Mouse (Mus musculus) E14TG2a.4 (cell line): ENCODE data around the gene Arhgap21.
"Not testable (repeated sequence)": the region's sequence is repeated elsewhere in the genome, so short reads cannot be mapped to it uniquely, and the experiment has no call there.

Experiments
- H3K27me3 ChIP-seq: 2 replicates; pipeline ENCODE4 v1.6.1; 2014; ENCODE audit warnings: low read length, control low read depth; ENCODE audit not compliant: insufficient read depth
- H3K36me3 ChIP-seq: 2 replicates; pipeline ENCODE4 v1.6.1; 2014; ENCODE audit warnings: low read length, control low read depth; ENCODE audit not compliant: insufficient read depth
- H3K4me1 ChIP-seq: replicated peaks from 2 replicates; pipeline ENCODE4 v1.6.1; 2014; ENCODE audit warnings: low read depth, low read length, control low read depth
- H3K4me3 ChIP-seq: replicated peaks from 2 replicates; pipeline ENCODE4 v1.5.1; 2014; ENCODE audit warnings: mild to moderate bottlenecking, low read length
- H3K9me3 ChIP-seq: 2 replicates; pipeline ENCODE4 v1.6.1; 2014; ENCODE audit warnings: low read length, control low read depth
- CTCF ChIP-seq: conservative IDR thresholded peaks from 2 replicates; pipeline ENCODE4 v1.5.1; 2014; ENCODE audit warnings: low read length
- NANOG ChIP-seq: IDR thresholded peaks from 2 replicates; pipeline ENCODE4 v1.6.1; 2014; ENCODE audit warnings: borderline replicate concordance, low read length, mixed read lengths
- POU5F1 ChIP-seq: IDR thresholded peaks from 2 replicates; pipeline ENCODE4 v1.6.1; 2014; ENCODE audit warnings: low read length, borderline replicate concordance

Gene Arhgap21

GRCm38 (mm10) chr2:20941105-20941504 lies 27.6 kb downstream of the Arhgap21 start:
- peaks cover 90% of the 10 kb centered on the region for H3K4me1 ChIP-seq
- no peaks in the 10 kb centered on the region for H3K27me3 ChIP-seq
- H3K9me3 ChIP-seq: no peaks in the 10 kb centered on the region
- H3K4me3 ChIP-seq: no peak overlapping the region
- H3K36me3 ChIP-seq: peaks cover 10% of the 10 kb centered on the region; the same call in 1 of the 2 replicates
- TF ChIP-seq POU5F1: no peak
- no peak for TF ChIP-seq CTCF

- H3K4me3 ChIP-seq: no peak overlapping the region
- H3K36me3 ChIP-seq: no peaks in the 10 kb centered on the region
- H3K27me3 ChIP-seq: no peaks in the 10 kb centered on the region
- no peak for TF ChIP-seq CTCF
- TF ChIP-seq NANOG: no peak
- TF ChIP-seq POU5F1: no peak
- H3K9me3 ChIP-seq: no peaks in the 10 kb centered on the region
- peaks cover 88% of the 10 kb centered on the region for H3K4me1 ChIP-seq
Measured at GRCm38 (mm10) chr2:20939367-20939766, 29.3 kb downstream of the Arhgap21 start.

GRCm38 (mm10) chr2:20936609-20937221 lies 32.0 kb downstream of the Arhgap21 start:
- H3K36me3 ChIP-seq: no peaks in the 10 kb centered on the region
- H3K4me1 ChIP-seq: peaks cover 87% of the 10 kb centered on the region
- H3K27me3 ChIP-seq: no peaks in the 10 kb centered on the region
- TF ChIP-seq CTCF (no peak), NANOG (no peak), POU5F1 (no peak)
- no peaks in the 10 kb centered on the region for H3K9me3 ChIP-seq
- H3K4me3 ChIP-seq: no peak overlapping the region

DNA sequence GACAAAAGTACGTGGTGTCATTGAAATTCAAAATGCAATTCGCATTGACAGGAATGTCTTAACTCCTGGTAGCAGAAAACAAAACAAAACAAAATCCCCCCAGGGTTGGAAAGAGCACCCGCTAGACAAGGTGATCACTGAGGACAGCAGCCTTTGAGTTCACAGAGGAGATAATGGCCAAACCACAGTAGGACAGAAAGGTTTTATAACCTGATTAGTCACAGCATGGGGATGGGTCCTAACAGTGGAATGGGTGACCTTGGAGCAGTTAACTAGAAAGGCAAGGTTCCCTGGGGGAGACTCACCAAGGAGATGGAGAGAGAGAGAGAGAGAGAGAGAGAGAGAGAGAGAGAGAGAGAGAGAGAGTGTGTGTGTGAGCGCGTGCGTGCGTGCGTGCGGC lies 34.3 kb downstream of the Arhgap21 start:
- Histone ChIP-seq H3K9me3 (no peaks in the 10 kb centered on the region), H3K27me3 (no peaks in the 10 kb centered on the region), H3K4me3 (0 out of 2 replicates have a peak overlapping the region, but pooled peaks have one; percentile 5), H3K4me1 (peaks cover 93% of the 10 kb centered on the region), H3K36me3 (0 out of 2 replicates have a peak, but pooled peaks cover 3% of the 10 kb centered on the region)
- TF ChIP-seq POU5F1: no peak
- TF ChIP-seq NANOG: peak; percentile 93

DNA sequence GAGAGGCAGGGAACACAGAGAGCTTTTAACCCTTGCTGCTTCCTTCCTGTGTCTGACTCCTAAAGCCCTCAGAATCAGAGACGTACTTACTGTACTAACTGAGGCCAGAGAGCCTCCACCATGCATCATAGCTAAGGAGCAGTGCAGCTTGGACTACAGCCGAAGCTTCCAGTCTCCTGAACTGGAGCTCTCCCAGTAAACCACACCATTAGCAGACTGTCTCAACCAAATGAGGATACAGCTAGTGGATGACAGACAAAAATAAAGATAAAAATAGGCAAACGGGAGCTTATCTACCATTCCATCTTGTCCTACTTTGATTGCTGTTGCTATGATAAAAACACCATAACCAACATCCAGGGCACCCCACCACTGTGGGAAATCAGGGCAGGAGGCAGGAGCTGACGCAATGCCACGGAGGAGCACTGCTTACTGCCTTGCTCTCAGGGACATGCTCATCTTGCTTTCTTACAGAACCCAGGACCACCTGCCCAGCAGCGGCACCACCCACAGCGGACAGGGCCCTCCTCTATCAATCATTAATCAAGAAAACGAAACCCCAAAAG lies 35.9 kb downstream of the Arhgap21 start:
- 0 out of 2 replicates have a peak, but pooled peaks cover 5% of the 10 kb centered on the region for H3K36me3 ChIP-seq
- peaks cover 88% of the 10 kb centered on the region for H3K4me1 ChIP-seq
- TF ChIP-seq CTCF: no peak
- no peak for TF ChIP-seq NANOG
- no peak for TF ChIP-seq POU5F1
- H3K4me3 ChIP-seq: no peak overlapping the region
- H3K27me3 ChIP-seq: no peaks in the 10 kb centered on the region
- no peaks in the 10 kb centered on the region for H3K9me3 ChIP-seq

GRCm38 (mm10) chr2:20931761-20932160 lies 36.9 kb downstream of the Arhgap21 start:
- not testable (repeated sequence) for H3K4me3 ChIP-seq, H3K9me3 ChIP-seq, H3K36me3 ChIP-seq, H3K27me3 ChIP-seq
- peaks cover 77% of the 10 kb centered on the region for H3K4me1 ChIP-seq

DNA sequence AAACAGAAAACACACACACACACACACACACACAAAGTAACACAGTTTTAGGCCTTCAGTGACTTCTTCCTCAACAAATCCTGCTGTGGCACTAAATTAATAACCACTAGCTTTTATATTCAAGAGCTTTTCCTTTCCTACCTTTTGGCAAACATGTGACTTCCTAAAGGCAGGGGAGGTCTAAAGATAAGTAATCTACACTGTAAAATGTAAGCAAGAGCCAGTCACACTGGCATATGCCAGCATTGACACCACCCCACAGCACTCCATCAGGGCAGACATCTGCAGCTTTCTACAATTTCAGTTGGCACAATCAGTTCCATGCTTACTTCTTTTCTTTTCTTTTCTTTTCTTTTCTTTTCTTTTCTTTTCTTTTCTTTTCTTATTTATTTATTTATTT lies 40.2 kb downstream of the Arhgap21 start:
- no peak for TF ChIP-seq NANOG
- H3K4me1 ChIP-seq: peaks cover 56% of the 10 kb centered on the region
- 0 out of 2 replicates have a peak, but pooled peaks cover 8% of the 10 kb centered on the region for H3K36me3 ChIP-seq
- H3K4me3 ChIP-seq: no peak overlapping the region
- H3K9me3 ChIP-seq: peaks cover 4% of the 10 kb centered on the region
- no peaks in the 10 kb centered on the region for H3K27me3 ChIP-seq

DNA sequence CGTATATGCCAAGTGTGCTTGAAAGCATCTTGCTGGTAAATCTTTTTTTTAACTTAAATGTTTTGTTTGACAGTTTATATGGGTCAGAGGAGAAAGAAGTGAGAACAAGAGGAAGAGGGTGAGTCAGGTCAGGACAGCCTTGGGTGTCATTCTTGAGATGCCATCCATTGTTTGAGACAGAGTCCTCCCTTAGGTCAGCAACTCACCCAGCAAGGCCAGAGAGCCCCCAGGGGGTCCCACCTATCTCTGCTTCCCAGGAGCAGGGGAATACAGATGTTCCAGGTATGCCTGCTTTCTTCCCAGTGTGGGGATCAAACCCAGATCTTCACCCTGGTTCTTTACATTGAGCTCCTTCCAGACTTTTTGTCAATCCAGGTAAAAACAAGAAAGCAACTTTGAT lies 43.7 kb downstream of the Arhgap21 start:
- Histone ChIP-seq H3K4me1 (peaks cover 55% of the 10 kb centered on the region), H3K9me3 (peaks cover 4% of the 10 kb centered on the region), H3K36me3 (0 out of 2 replicates have a peak, but pooled peaks cover 8% of the 10 kb centered on the region), H3K4me3 (no peak overlapping the region), H3K27me3 (no peaks in the 10 kb centered on the region)
- TF ChIP-seq POU5F1 (no peak), CTCF (no peak), NANOG (no peak)

DNA sequence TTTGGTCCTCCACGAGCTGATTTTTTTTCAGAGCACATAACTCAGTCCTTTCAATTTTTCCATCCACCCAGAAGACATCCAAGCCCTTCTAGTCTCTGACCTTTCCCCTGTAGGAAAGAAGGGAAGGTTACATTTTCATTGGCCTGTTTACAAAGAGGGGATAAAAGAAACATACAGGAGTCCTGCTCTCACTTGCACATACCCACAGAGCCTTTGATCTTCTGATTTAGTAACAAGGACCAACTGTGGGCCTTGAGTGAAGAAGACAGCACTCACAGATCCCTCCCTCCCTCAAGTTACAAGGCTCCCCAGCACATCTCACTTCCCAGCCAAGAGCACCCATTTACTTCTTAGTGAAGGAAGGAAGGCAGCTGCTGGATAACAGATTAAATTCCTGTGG lies 46.3 kb downstream of the Arhgap21 start:
- H3K27me3 ChIP-seq: no peaks in the 10 kb centered on the region
- H3K4me3 ChIP-seq: no peak overlapping the region
- H3K36me3 ChIP-seq: 0 out of 2 replicates have a peak, but pooled peaks cover 3% of the 10 kb centered on the region
- peaks cover 4% of the 10 kb centered on the region for H3K9me3 ChIP-seq
- TF ChIP-seq POU5F1 (no peak), CTCF (no peak), NANOG (no peak)
- H3K4me1 ChIP-seq: peaks cover 39% of the 10 kb centered on the region
